Mouse (Mus musculus): ENCODE measurements at regions not wholly inside any gene's neighbourhood (a gene's known extent, or its start where the extent isn't known, plus 50 kb on each side); places are given as distances from the start of the nearest gene placed in this dataset.
"Not testable (repeated sequence)": the region's sequence is repeated elsewhere in the genome, so short reads cannot be mapped to it uniquely, and the experiment has no call there.

DNA sequence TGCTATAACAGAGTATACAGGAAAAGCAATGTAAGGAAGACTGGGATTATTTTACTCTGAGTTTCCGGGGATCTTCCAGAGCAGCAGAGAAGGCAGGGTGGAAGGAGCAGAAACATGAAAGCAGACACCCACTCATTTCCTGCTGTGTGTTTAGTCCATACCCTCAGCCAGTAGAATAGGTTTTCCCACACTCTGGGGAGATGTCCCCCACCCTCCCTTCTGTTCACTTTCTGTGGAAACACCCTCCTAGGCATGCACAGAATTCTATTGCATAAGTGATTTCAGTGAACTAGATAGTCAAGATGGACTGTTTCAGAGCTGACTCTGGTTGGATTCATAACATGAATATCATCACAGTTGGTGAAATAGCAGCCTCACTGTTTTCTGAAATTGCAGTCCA, 156.9 kb downstream of the AI429214 start:
- DNase-seq (ENCODE audit: low read depth, low spot score), result no peak

DNA sequence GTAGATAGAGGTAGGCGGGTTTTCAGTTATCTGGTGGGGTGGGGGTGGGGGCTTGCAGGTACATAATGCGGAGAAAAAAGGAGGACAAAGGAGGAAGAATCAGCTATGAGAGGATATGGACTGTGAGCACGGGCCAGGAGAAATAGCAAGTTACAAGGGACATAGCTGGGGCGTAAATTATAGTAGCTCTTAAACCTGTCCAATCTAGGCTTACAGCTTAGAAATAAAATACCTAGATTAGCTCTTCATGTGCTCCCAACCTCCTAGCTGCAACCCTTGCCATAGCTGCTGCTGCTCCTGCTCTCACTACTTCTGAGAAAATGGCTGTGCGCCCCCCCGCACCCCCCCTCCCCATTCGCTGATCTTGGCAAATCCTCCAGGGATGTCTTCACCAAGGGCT, 161.0 kb downstream of the AI429214 start:
- Histone ChIP-seq H3K27me3 (ENCODE audit: control insufficient read depth, insufficient read depth, low read length, poor library complexity, severe bottlenecking) (no peaks in the 10 kb centered on the region), H3K36me3 (ENCODE audit: control insufficient read depth, insufficient read depth, low read length, poor library complexity, severe bottlenecking) (no peaks in the 10 kb centered on the region)
- DNase-seq (ENCODE audit: low read depth, low spot score), result no peak

More for the DNA sequence above, 156.9 kb downstream of the AI429214 start:
- Histone ChIP-seq H3K27me3 (ENCODE audit: control insufficient read depth, insufficient read depth, low read length, poor library complexity, severe bottlenecking) (no peaks in the 10 kb centered on the region), H3K36me3 (ENCODE audit: control insufficient read depth, insufficient read depth, low read length, poor library complexity, severe bottlenecking) (no peaks in the 10 kb centered on the region)

GRCm38 (mm10) chr8:37154946-37155345, 161.5 kb downstream of the AI429214 start:
- DNase-seq (ENCODE audit: low read depth, low spot score), result no peak
- Histone ChIP-seq H3K27me3 (ENCODE audit: control insufficient read depth, insufficient read depth, low read length, poor library complexity, severe bottlenecking) (no peaks in the 10 kb centered on the region), H3K36me3 (ENCODE audit: control insufficient read depth, insufficient read depth, low read length, poor library complexity, severe bottlenecking) (no peaks in the 10 kb centered on the region)

GRCm38 (mm10) chr8:37159481-37159880, 166.1 kb downstream of the AI429214 start:
- DNase-seq (ENCODE audit: low read depth, low spot score), result peak; percentile 3
- Histone ChIP-seq H3K27me3 (ENCODE audit: control insufficient read depth, insufficient read depth, low read length, poor library complexity, severe bottlenecking) (no peaks in the 10 kb centered on the region), H3K36me3 (ENCODE audit: control insufficient read depth, insufficient read depth, low read length, poor library complexity, severe bottlenecking) (no peaks in the 10 kb centered on the region)

GRCm38 (mm10) chr8:37196859-37197258, 203.5 kb downstream of the AI429214 start:
- no peak for DNase-seq (ENCODE audit: low read depth, low spot score)
- H3K27me3 ChIP-seq (ENCODE audit: control insufficient read depth, insufficient read depth, low read length, poor library complexity, severe bottlenecking), result no peaks in the 10 kb centered on the region
- no peaks in the 10 kb centered on the region for H3K36me3 ChIP-seq (ENCODE audit: control insufficient read depth, insufficient read depth, low read length, poor library complexity, severe bottlenecking)

DNA sequence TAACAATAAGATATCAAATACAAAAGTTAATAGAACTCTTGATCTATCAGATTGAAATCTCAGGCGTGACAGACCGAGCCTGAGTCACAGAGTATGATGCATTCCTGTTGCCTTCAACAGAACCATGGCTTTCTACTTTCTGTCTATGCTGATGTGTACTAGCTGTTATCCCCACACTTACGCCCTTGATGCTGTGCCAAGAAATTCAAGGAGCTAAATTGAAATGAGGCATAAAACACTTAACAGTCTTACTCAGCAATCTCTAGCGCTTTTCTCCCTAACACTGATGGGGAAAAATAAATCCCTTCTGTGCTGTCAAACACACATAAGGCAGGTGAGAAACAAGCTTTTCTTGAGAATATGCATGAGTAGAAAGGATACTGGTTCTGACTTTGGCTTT, 222.5 kb downstream of the AI429214 start:
- Histone ChIP-seq H3K27me3 (ENCODE audit: control insufficient read depth, insufficient read depth, low read length, poor library complexity, severe bottlenecking) (no peaks in the 10 kb centered on the region), H3K36me3 (ENCODE audit: control insufficient read depth, insufficient read depth, low read length, poor library complexity, severe bottlenecking) (no peaks in the 10 kb centered on the region)
- no peak for DNase-seq (ENCODE audit: low read depth, low spot score)

GRCm38 (mm10) chr8:37227091-37227490, 233.7 kb downstream of the AI429214 start:
- DNase-seq (ENCODE audit: low read depth, low spot score), result no peak
- H3K36me3 ChIP-seq (ENCODE audit: control insufficient read depth, insufficient read depth, low read length, poor library complexity, severe bottlenecking), result no peaks in the 10 kb centered on the region

GRCm38 (mm10) chr8:37237306-37237705, 243.9 kb downstream of the AI429214 start:
- no peaks in the 10 kb centered on the region for H3K36me3 ChIP-seq (ENCODE audit: control insufficient read depth, insufficient read depth, low read length, poor library complexity, severe bottlenecking)
- no peaks in the 10 kb centered on the region for H3K27me3 ChIP-seq (ENCODE audit: control insufficient read depth, insufficient read depth, low read length, poor library complexity, severe bottlenecking)
- no peak for DNase-seq (ENCODE audit: low read depth, low spot score)

More at GRCm38 (mm10) chr8:37227091-37227490, 233.7 kb downstream of the AI429214 start:
- H3K27me3 ChIP-seq (ENCODE audit: control insufficient read depth, insufficient read depth, low read length, poor library complexity, severe bottlenecking), result no peaks in the 10 kb centered on the region

- no peak for DNase-seq (ENCODE audit: low read depth, low spot score)
- H3K36me3 ChIP-seq (ENCODE audit: control insufficient read depth, insufficient read depth, low read length, poor library complexity, severe bottlenecking), result no peaks in the 10 kb centered on the region
- no peaks in the 10 kb centered on the region for H3K27me3 ChIP-seq (ENCODE audit: control insufficient read depth, insufficient read depth, low read length, poor library complexity, severe bottlenecking)
These were observed 245.9 kb downstream of the AI429214 start for GRCm38 (mm10) chr8:37239354-37239753.

GRCm38 (mm10) chr8:37251234-37251633, 257.8 kb downstream of the AI429214 start:
- H3K36me3 ChIP-seq (ENCODE audit: control insufficient read depth, insufficient read depth, low read length, poor library complexity, severe bottlenecking); DNase-seq (ENCODE audit: low read depth, low spot score); H3K27me3 ChIP-seq (ENCODE audit: control insufficient read depth, insufficient read depth, low read length, poor library complexity, severe bottlenecking): not testable (repeated sequence)

GRCm38 (mm10) chr8:37291069-37291850, 297.9 kb downstream of the AI429214 start:
- no peaks in the 10 kb centered on the region for H3K27me3 ChIP-seq (ENCODE audit: control insufficient read depth, insufficient read depth, low read length, poor library complexity, severe bottlenecking)
- no peak for DNase-seq (ENCODE audit: low read depth, low spot score)
- no peaks in the 10 kb centered on the region for H3K36me3 ChIP-seq (ENCODE audit: control insufficient read depth, insufficient read depth, low read length, poor library complexity, severe bottlenecking)
